Mouse (Mus musculus): ENCODE results near the gene Serpina3a.

DNA sequence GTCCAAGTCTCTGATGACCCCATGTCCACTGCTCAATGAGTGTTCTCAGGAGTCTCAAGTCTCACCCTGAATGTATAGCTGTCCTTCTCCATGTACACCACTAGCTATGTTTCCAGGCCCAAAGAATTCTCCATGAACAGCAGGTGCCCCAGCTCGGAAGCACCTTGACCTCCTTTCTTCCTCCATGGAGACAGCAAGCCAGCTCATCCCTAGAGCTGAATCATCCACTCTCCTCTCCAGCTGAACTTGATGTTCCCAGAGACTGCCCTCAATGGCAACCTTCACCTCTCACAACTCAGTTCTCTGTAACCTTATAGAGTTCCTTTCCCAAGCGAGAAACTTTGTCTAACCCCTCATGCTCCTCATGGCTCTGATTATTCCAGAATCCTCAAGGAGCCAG is 33.0 kb downstream of the Serpina3a start:
- TF ChIP-seq CTCF (conservative IDR thresholded peaks at IDR 0.05; ENCODE audit: low read length), result no peak
- TF ChIP-seq POU5F1 (IDR thresholded peaks at IDR 0.05; ENCODE audit: borderline replicate concordance, low read length), result no peak
- TF ChIP-seq NANOG (IDR thresholded peaks at IDR 0.05; ENCODE audit: borderline replicate concordance, low read length), result no peak
